Mouse (Mus musculus): ENCODE data around the gene Des. TPM values are rescaled to one million over a fixed set of nuclear protein-coding genes. Genes with fewer than 3 reads are reported as not detected.

The Des gene
- polyA plus RNA-seq, 1 experiment from 2014 or later, result 2.9 TPM

- Histone ChIP-seq H3K4me1 (replicated peaks) (peaks cover 12% of the 10 kb centered on the region; the same call in 1 of the 2 replicates), H3K9me3 (no peaks in the 10 kb centered on the region), H3K4me2 (no peak overlapping the region), H3K4me3 (no peak overlapping the region), H3K27me3 (0 out of 2 replicates have a peak, but pooled peaks cover 7% of the 10 kb centered on the region), H3K36me3 (peaks cover 31% of the 10 kb centered on the region), H3K9ac (no peak overlapping the region), H3K27ac (no peak overlapping the region)
- no peak for ATAC-seq (ENCODE audit: low FRiP score)
- WGBS, result 96% methylated on average over 3 of the region's 3 CpGs
Observed at GRCm38 (mm10) chr1:75412196-75412595, 52.1 kb downstream of the Des start.

- Histone ChIP-seq H3K27ac (no peak overlapping the region), H3K4me1 (replicated peaks) (peaks cover 12% of the 10 kb centered on the region; the same call in 1 of the 2 replicates), H3K9ac (no peak overlapping the region), H3K27me3 (peaks cover 18% of the 10 kb centered on the region; the same call in 1 of the 2 replicates), H3K9me3 (no peaks in the 10 kb centered on the region), H3K4me2 (no peak overlapping the region), H3K4me3 (no peak overlapping the region), H3K36me3 (peaks cover 36% of the 10 kb centered on the region)
- WGBS, result 51% methylated on average over 3 of the region's 3 CpGs
- no peak for ATAC-seq (ENCODE audit: low FRiP score)
Observed at GRCm38 (mm10) chr1:75413749-75414148, 53.6 kb downstream of the Des start.

Other genes starting within 250 kb of the Des start
- gene Nhej1, start 235.1 kb upstream of the Des start, polyA plus RNA-seq (2015; fragmentation: Nextera tagmentation; extraction: Ambion mirVana), result 8.3 and 10.0 TPM in 2 replicates
- gene Slc23a3, start 226.4 kb upstream of the Des start, polyA plus RNA-seq (2015; fragmentation: Nextera tagmentation; extraction: Ambion mirVana), result 0.09 TPM in 1 of 2 replicates, not detected in the other
- 60.0 and 66.0 TPM in 2 replicates for gene Cnppd1, start 217.6 kb upstream of the Des start, polyA plus RNA-seq (2015; fragmentation: Nextera tagmentation; extraction: Ambion mirVana)
- 106 and 114 TPM in 2 replicates for gene Retreg2, start 217.6 kb upstream of the Des start, polyA plus RNA-seq (2015; fragmentation: Nextera tagmentation; extraction: Ambion mirVana)
- 40.8 and 43.2 TPM in 2 replicates for gene Zfand2b, start 191.7 kb upstream of the Des start, polyA plus RNA-seq (2015; fragmentation: Nextera tagmentation; extraction: Ambion mirVana)
- 38.4 and 40.3 TPM in 2 replicates for gene Abcb6, start 179.9 kb upstream of the Des start, polyA plus RNA-seq (2015; fragmentation: Nextera tagmentation; extraction: Ambion mirVana)
- gene Ankzf1, start 168.2 kb upstream of the Des start, polyA plus RNA-seq (2015; fragmentation: Nextera tagmentation; extraction: Ambion mirVana), result 23.4 and 24.5 TPM in 2 replicates
- gene Atg9a, start 168.1 kb upstream of the Des start, polyA plus RNA-seq (2015; fragmentation: Nextera tagmentation; extraction: Ambion mirVana), result 44.7 and 47.7 TPM in 2 replicates
- gene Glb1l, start 149.5 kb upstream of the Des start, polyA plus RNA-seq (2015; fragmentation: Nextera tagmentation; extraction: Ambion mirVana), result 19.9 and 22.5 TPM in 2 replicates
- 138 and 145 TPM in 2 replicates for gene Stk16, start 149.5 kb upstream of the Des start, polyA plus RNA-seq (2015; fragmentation: Nextera tagmentation; extraction: Ambion mirVana)
- 6.5 and 7.1 TPM in 2 replicates for gene Tuba4a, start 140.5 kb upstream of the Des start, polyA plus RNA-seq (2015; fragmentation: Nextera tagmentation; extraction: Ambion mirVana)
- gene A630095N17Rik, start 128.2 kb upstream of the Des start, polyA plus RNA-seq (2015; fragmentation: Nextera tagmentation; extraction: Ambion mirVana), result not detected in 2 replicates
- 59.7 and 62.3 TPM in 2 replicates for gene Dnajb2, start 123.9 kb upstream of the Des start, polyA plus RNA-seq (2015; fragmentation: Nextera tagmentation; extraction: Ambion mirVana)
- 15.6 and 17.6 TPM in 2 replicates for gene Ptprn, start 95.8 kb upstream of the Des start, polyA plus RNA-seq (2015; fragmentation: Nextera tagmentation; extraction: Ambion mirVana)
- 131 and 140 TPM in 2 replicates for gene Resp18, start 81.9 kb upstream of the Des start, polyA plus RNA-seq (2015; fragmentation: Nextera tagmentation; extraction: Ambion mirVana)
- 161 and 170 TPM in 2 replicates for gene Dnpep, start 42.3 kb upstream of the Des start, polyA plus RNA-seq (2015; fragmentation: Nextera tagmentation; extraction: Ambion mirVana)
- gene Speg, start 15.0 kb downstream of the Des start, polyA plus RNA-seq (2015; fragmentation: Nextera tagmentation; extraction: Ambion mirVana), result 15.9 and 16.0 TPM in 2 replicates
- 84.0 and 84.4 TPM in 2 replicates for gene Gmppa, start 75.6 kb downstream of the Des start, polyA plus RNA-seq (2015; fragmentation: Nextera tagmentation; extraction: Ambion mirVana)
- gene Asic4, start 90.1 kb downstream of the Des start, polyA plus RNA-seq (2015; fragmentation: Nextera tagmentation; extraction: Ambion mirVana), result 25.9 and 29.3 TPM in 2 replicates
- 32.4 and 33.8 TPM in 2 replicates for gene Chpf, start 119.0 kb downstream of the Des start, polyA plus RNA-seq (2015; fragmentation: Nextera tagmentation; extraction: Ambion mirVana)
- gene Tmem198, start 119.2 kb downstream of the Des start, polyA plus RNA-seq (2015; fragmentation: Nextera tagmentation; extraction: Ambion mirVana), result 43.7 and 45.0 TPM in 2 replicates
- gene Obsl1, start 146.1 kb downstream of the Des start, polyA plus RNA-seq (2015; fragmentation: Nextera tagmentation; extraction: Ambion mirVana), result 21.0 and 22.8 TPM in 2 replicates
- gene Inha, start 146.7 kb downstream of the Des start, polyA plus RNA-seq (2015; fragmentation: Nextera tagmentation; extraction: Ambion mirVana), result 11.5 and 11.7 TPM in 2 replicates
- 18.6 and 20.7 TPM in 2 replicates for gene Stk11ip, start 161.2 kb downstream of the Des start, polyA plus RNA-seq (2015; fragmentation: Nextera tagmentation; extraction: Ambion mirVana)
- gene Slc4a3, start 185.9 kb downstream of the Des start, polyA plus RNA-seq (2015; fragmentation: Nextera tagmentation; extraction: Ambion mirVana), result 50.4 and 50.9 TPM in 2 replicates

All from hindbrain, embryonic 13.5 days (tissue).